Mouse (Mus musculus) midbrain, embryonic 16.5 days (tissue): ENCODE data around the gene C77080. TPM values are rescaled to one million over a fixed set of nuclear protein-coding genes. Genes with fewer than 3 reads are reported as not detected.

Experiments
- ATAC-seq: fragments of 200-750 bp; cut with Nextera tagmentation; 2 replicates; pipeline ENCODE4 v1.8.0; 2017; ENCODE audit warnings: moderate TSS enrichment
- H3K27ac ChIP-seq: fragments of 300-500 bp; sonication (generic); 2 replicates; pipeline ENCODE4 v1.5.1; 2014; ENCODE audit warnings: mild to moderate bottlenecking, low read length, mixed read lengths
- H3K27me3 ChIP-seq: fragments of 300-500 bp; sonication (generic); 2 replicates; pipeline ENCODE4 v1.6.1; 2014; ENCODE audit warnings: low read depth, low read length, mixed read lengths; ENCODE audit not compliant: control insufficient read depth, insufficient read depth
- H3K36me3 ChIP-seq: fragments of 300-500 bp; sonication (generic); 2 replicates; pipeline ENCODE4 v1.6.1; 2014; ENCODE audit warnings: mild to moderate bottlenecking, low read length, moderate library complexity, mixed read lengths; ENCODE audit not compliant: control insufficient read depth, insufficient read depth
- H3K4me1 ChIP-seq: fragments of 300-500 bp; sonication (generic); 2 replicates; pipeline ENCODE4 v1.6.1; 2014; ENCODE audit warnings: mild to moderate bottlenecking, low read length, mixed read lengths; ENCODE audit not compliant: control insufficient read depth, insufficient read depth
- H3K4me2 ChIP-seq: fragments of 300-500 bp; sonication (generic); 2 replicates; pipeline ENCODE4 v1.6.1; 2014; ENCODE audit warnings: mild to moderate bottlenecking, low read length, mixed read lengths
- H3K4me3 ChIP-seq: fragments of 300-500 bp; sonication (generic); 2 replicates; pipeline ENCODE4 v1.5.1; 2014; ENCODE audit warnings: low read depth, mild to moderate bottlenecking, low read length, moderate library complexity, mixed read lengths
- H3K9ac ChIP-seq: fragments of 300-500 bp; sonication (generic); 2 replicates; pipeline ENCODE4 v1.6.1; 2014; ENCODE audit warnings: low read depth, low read length, mixed read lengths
- H3K9me3 ChIP-seq: fragments of 300-500 bp; sonication (generic); replicated peaks from 2 replicates; pipeline ENCODE4 v1.6.1; 2014; ENCODE audit warnings: mild to moderate bottlenecking, low read length, mixed read lengths; ENCODE audit not compliant: control insufficient read depth, poor library complexity, severe bottlenecking
- WGBS: fragments of 180-500 bp; shearing (Covaris S2); extraction: QIAGEN DNeasy Blood & Tissue Kit; methylation state at CpG from one replicate; pipeline ENCODE4 v1.1.7; 2014; 5-methylcytosine and 5-hydroxymethylcytosine counted together
- polyA plus RNA-seq: library from polyadenylated mRNA; unstranded; fragments of >200 nt; fragmentation: Nextera tagmentation; extraction: Ambion mirVana; gene quantifications from 2 replicates; pipeline ENCODE4 v1.2.1, GENCODE M21; 2015

Gene C77080
- polyA plus RNA-seq, 1 experiment from 2014 or later, result 6.7 TPM

- Histone ChIP-seq H3K36me3 (no peaks in the 10 kb centered on the region), H3K27me3 (no peaks in the 10 kb centered on the region), H3K4me3 (peak overlapping the region; percentile 64), H3K9ac (peak overlapping the region; percentile 71), H3K4me1 (peaks cover 17% of the 10 kb centered on the region), H3K27ac (no peak overlapping the region), H3K4me2 (peak overlapping the region; percentile 68), H3K9me3 (no peaks in the 10 kb centered on the region)
- WGBS, result 7% methylated on average over 21 of the region's 21 CpGs
- ATAC-seq, result peak; percentile 21; the same call in 1 of the 2 replicates
Measured at GRCm38 (mm10) chr4:129237843-129238441, 23.3 kb downstream of the C77080 start.

- no peaks in the 10 kb centered on the region for H3K27me3 ChIP-seq
- no peak overlapping the region for H3K4me3 ChIP-seq
- H3K27ac ChIP-seq, result no peak overlapping the region
- 81% methylated on average over 8 of the region's 8 CpGs for WGBS
- H3K9me3 ChIP-seq, result no peaks in the 10 kb centered on the region
- H3K4me1 ChIP-seq, result peaks cover 11% of the 10 kb centered on the region
- H3K4me2 ChIP-seq, result no peak overlapping the region
- no peak for ATAC-seq
- no peak overlapping the region; the same call in 1 of the 2 replicates for H3K9ac ChIP-seq
- no peaks in the 10 kb centered on the region for H3K36me3 ChIP-seq
Measured at GRCm38 (mm10) chr4:129236236-129236813, 24.9 kb downstream of the C77080 start.

- H3K4me2 ChIP-seq, result no peak overlapping the region
- H3K27me3 ChIP-seq, result no peaks in the 10 kb centered on the region
- H3K4me1 ChIP-seq, result peaks cover 11% of the 10 kb centered on the region
- ATAC-seq, result no peak
- no peaks in the 10 kb centered on the region for H3K36me3 ChIP-seq
- H3K9me3 ChIP-seq, result no peaks in the 10 kb centered on the region
- H3K4me3 ChIP-seq, result no peak overlapping the region
- WGBS, result 71% methylated on average over 3 of the region's 3 CpGs
- no peak overlapping the region for H3K9ac ChIP-seq
- H3K27ac ChIP-seq, result no peak overlapping the region
Measured at GRCm38 (mm10) chr4:129235147-129235546, 26.1 kb downstream of the C77080 start.

- no peak overlapping the region for H3K4me2 ChIP-seq
- H3K27me3 ChIP-seq, result no peaks in the 10 kb centered on the region
- H3K4me1 ChIP-seq, result peaks cover 11% of the 10 kb centered on the region
- H3K27ac ChIP-seq, result no peak overlapping the region
- H3K9ac ChIP-seq, result no peak overlapping the region
- no peaks in the 10 kb centered on the region for H3K36me3 ChIP-seq
- no peak overlapping the region for H3K4me3 ChIP-seq
- WGBS, result 87% methylated on average over 7 of the region's 7 CpGs
- ATAC-seq, result no peak
- H3K9me3 ChIP-seq, result no peaks in the 10 kb centered on the region
Measured at GRCm38 (mm10) chr4:129234488-129234887, 26.7 kb downstream of the C77080 start.

GRCm38 (mm10) chr4:129232561-129233360 lies 28.4 kb downstream of the C77080 start:
- no peaks in the 10 kb centered on the region for H3K27me3 ChIP-seq
- 82% methylated on average over 9 of the region's 9 CpGs for WGBS
- H3K9ac ChIP-seq, result no peak overlapping the region
- no peaks in the 10 kb centered on the region for H3K9me3 ChIP-seq
- no peaks in the 10 kb centered on the region for H3K36me3 ChIP-seq
- H3K4me2 ChIP-seq, result no peak overlapping the region
- no peak for ATAC-seq
- no peak overlapping the region for H3K4me3 ChIP-seq
- H3K4me1 ChIP-seq, result peaks cover 9% of the 10 kb centered on the region
- H3K27ac ChIP-seq, result no peak overlapping the region

- H3K9ac ChIP-seq, result no peak overlapping the region
- no peaks in the 10 kb centered on the region for H3K27me3 ChIP-seq
- H3K27ac ChIP-seq, result no peak overlapping the region
- H3K4me3 ChIP-seq, result no peak overlapping the region
- no peak for ATAC-seq
- no peaks in the 10 kb centered on the region for H3K9me3 ChIP-seq
- peaks cover 12% of the 10 kb centered on the region for H3K4me1 ChIP-seq
- 77% methylated on average over 12 of the region's 12 CpGs for WGBS
- no peak overlapping the region for H3K4me2 ChIP-seq
- H3K36me3 ChIP-seq, result no peaks in the 10 kb centered on the region
Measured at GRCm38 (mm10) chr4:129231594-129232450, 29.4 kb downstream of the C77080 start.

- Histone ChIP-seq H3K4me2 (no peak overlapping the region), H3K27me3 (no peaks in the 10 kb centered on the region), H3K36me3 (no peaks in the 10 kb centered on the region), H3K27ac (no peak overlapping the region), H3K9ac (no peak overlapping the region), H3K9me3 (no peaks in the 10 kb centered on the region), H3K4me1 (peaks cover 21% of the 10 kb centered on the region), H3K4me3 (no peak overlapping the region)
- 58% methylated on average over 8 of the region's 8 CpGs for WGBS
- ATAC-seq, result no peak
Measured at GRCm38 (mm10) chr4:129230926-129231325, 30.3 kb downstream of the C77080 start.

GRCm38 (mm10) chr4:129227985-129228381 lies 33.2 kb downstream of the C77080 start:
- peak overlapping the region; percentile 73 for H3K4me2 ChIP-seq
- ATAC-seq, result no peak
- 17% methylated on average over 8 of the region's 8 CpGs for WGBS

More at GRCm38 (mm10) chr4:129227985-129228381, 33.2 kb downstream of the C77080 start:
- Histone ChIP-seq H3K4me3 (peak overlapping the region; percentile 45), H3K9ac (peak overlapping the region; percentile 69), H3K4me1 (peaks cover 31% of the 10 kb centered on the region), H3K36me3 (peaks cover 2% of the 10 kb centered on the region; the same call in 1 of the 2 replicates), H3K9me3 (no peaks in the 10 kb centered on the region), H3K27me3 (no peaks in the 10 kb centered on the region), H3K27ac (peak overlapping the region; percentile 8)
